Mouse (Mus musculus): Measurements from ENCODE around the gene Celsr1.

DNA sequence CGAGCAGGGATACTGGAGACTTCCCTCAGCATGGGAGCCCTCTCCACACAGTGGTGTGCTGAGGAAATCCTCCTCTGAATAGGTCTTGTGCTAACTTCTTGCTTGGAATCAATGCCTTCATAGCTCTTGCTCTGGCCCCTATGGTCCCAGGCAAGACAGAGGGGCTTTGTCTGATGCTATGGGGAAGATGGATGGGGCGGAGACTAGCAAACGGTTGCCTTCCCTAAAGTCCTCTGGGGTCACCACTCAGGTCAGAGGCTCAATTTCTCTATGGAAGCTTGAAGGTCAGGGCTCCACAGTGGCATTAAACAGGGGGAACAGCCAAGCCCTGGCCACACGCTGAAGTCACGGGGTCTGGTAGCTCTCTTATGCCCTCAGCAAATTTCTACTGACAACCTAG, 62.0 kb downstream of the Celsr1 start:
- TF ChIP-seq POLR2A (IDR thresholded peaks at IDR 0.05; ENCODE audit: extremely low read depth, insufficient read depth, low read length): no peak
- no peak for TF ChIP-seq CTCF (IDR thresholded peaks at IDR 0.05; ENCODE audit: low read depth, low read length)
